Mouse (Mus musculus): ENCODE measurements around the gene Hspa1b. TPM values are rescaled to one million over a fixed set of nuclear protein-coding genes. Genes with fewer than 3 reads are reported as not detected.
"Not testable (repeated sequence)": the region's sequence is repeated elsewhere in the genome, so short reads cannot be mapped to it uniquely, and the experiment has no call there.

Gene Hspa1b
- total RNA-seq, 2 experiments from 2014 or later: 1.9 to 6.9 TPM

- DNase-seq (ENCODE audit: low spot score); intact Hi-C loops (cut with DNase I): not testable (repeated sequence)
These were observed 306 bp downstream of the Hspa1b start for GRCm38 (mm10) chr17:34958734-34959129.

GRCm38 (mm10) chr17:34957966-34958365 lies 1.1 kb downstream of the Hspa1b start:
- intact Hi-C loops (cut with DNase I); DNase-seq (ENCODE audit: low spot score): not testable (repeated sequence)

- DNase-seq (ENCODE audit: low spot score); intact Hi-C loops (cut with DNase I): not testable (repeated sequence)
These were observed 1.7 kb downstream of the Hspa1b start for GRCm38 (mm10) chr17:34957291-34957690.

- intact Hi-C loops (cut with DNase I): loop anchor here (1.0 kb wide), 1 partner anchor 24 kb away; no protein-coding TSS in a partner anchor
- no peak for DNase-seq (ENCODE audit: low spot score)
These were observed 2.7 kb downstream of the Hspa1b start for GRCm38 (mm10) chr17:34956340-34956739.

GRCm38 (mm10) chr17:34955884-34956283 lies 3.2 kb downstream of the Hspa1b start:
- no peak for DNase-seq (ENCODE audit: low spot score)
- intact Hi-C loops (cut with DNase I): loop anchor here (1.0 kb wide), 1 partner anchor 24 kb away; no protein-coding TSS in a partner anchor

GRCm38 (mm10) chr17:34954831-34955230 lies 4.2 kb downstream of the Hspa1b start:
- intact Hi-C loops (cut with DNase I): no loop called here
- DNase-seq (ENCODE audit: low spot score): no peak

- intact Hi-C loops (cut with DNase I): loop anchor here (2.0 kb wide), 1 partner anchor 23 kb away; the partner anchor contains the start of gene Neu1
- DNase-seq (ENCODE audit: low spot score): no peak
These were observed 5.1 kb downstream of the Hspa1b start for GRCm38 (mm10) chr17:34953904-34954303.

- DNase-seq (ENCODE audit: low spot score): no peak
- intact Hi-C loops (cut with DNase I): loop anchor here (2.0 kb wide), 1 partner anchor 22 kb away; the partner anchor contains the start of gene Neu1
These were observed 5.8 kb downstream of the Hspa1b start for GRCm38 (mm10) chr17:34953258-34953657.

- intact Hi-C loops (cut with DNase I): loop anchor here (1.0 to 2.0 kb wide), 2 partner anchors 22 to 30 kb away; partner anchors contain the start of gene Neu1
- DNase-seq (ENCODE audit: low spot score): peak; percentile 54
These were observed 6.5 kb downstream of the Hspa1b start for GRCm38 (mm10) chr17:34952378-34953040.

- intact Hi-C loops (cut with DNase I): loop anchor here (1.0 to 2.0 kb wide), 2 partner anchors 21 to 30 kb away; partner anchors contain the start of gene Neu1
- no peak for DNase-seq (ENCODE audit: low spot score)
These were observed 7.2 kb downstream of the Hspa1b start for GRCm38 (mm10) chr17:34951636-34952377.

- no peak for DNase-seq (ENCODE audit: low spot score)
- intact Hi-C loops (cut with DNase I): no loop called here
These were observed 8.3 kb downstream of the Hspa1b start for GRCm38 (mm10) chr17:34950514-34951455.

GRCm38 (mm10) chr17:34949553-34949969 lies 9.5 kb downstream of the Hspa1b start:
- intact Hi-C loops (cut with DNase I): no loop called here

GRCm38 (mm10) chr17:34948721-34949552 lies 10.1 kb downstream of the Hspa1b start:
- DNase-seq (ENCODE audit: low spot score); intact Hi-C loops (cut with DNase I): not testable (repeated sequence)

More at GRCm38 (mm10) chr17:34949553-34949969, 9.5 kb downstream of the Hspa1b start:
- DNase-seq (ENCODE audit: low spot score): no peak

- intact Hi-C loops (cut with DNase I): no loop called here
- DNase-seq (ENCODE audit: low spot score): no peak
These were observed 11.4 kb downstream of the Hspa1b start for GRCm38 (mm10) chr17:34947606-34948005.

GRCm38 (mm10) chr17:34946486-34947140 lies 12.4 kb downstream of the Hspa1b start:
- DNase-seq (ENCODE audit: low spot score): no peak
- intact Hi-C loops (cut with DNase I): loop anchor here (1.0 kb wide), 1 partner anchor 90 kb away; no protein-coding TSS in a partner anchor

GRCm38 (mm10) chr17:34944362-34944761 lies 14.7 kb downstream of the Hspa1b start:
- DNase-seq (ENCODE audit: low spot score): no peak
- intact Hi-C loops (cut with DNase I): no loop called here

- intact Hi-C loops (cut with DNase I): no loop called here
These were observed 15.8 kb downstream of the Hspa1b start for GRCm38 (mm10) chr17:34943128-34943815.

More at GRCm38 (mm10) chr17:34943128-34943815, 15.8 kb downstream of the Hspa1b start:
- DNase-seq (ENCODE audit: low spot score): no peak

Data from heart, postnatal 25 days (tissue).